Mouse (Mus musculus): ENCODE data around the gene Mrgprb3.

Gene Mrgprb3

GRCm38 (mm10) chr7:48643711-48644110, at the start of gene Mrgprb3:
Gene Mrgprb3 (minus strand): TSS chr7:48643811.
- no peak for DNase-seq (ENCODE audit: low read depth)
